Mouse (Mus musculus) liver, embryonic 11.5 days (tissue): ENCODE results near the gene Pdgfb. TPM values are rescaled to one million over a fixed set of nuclear protein-coding genes. Genes with fewer than 3 reads are reported as not detected.
A peak's percentile ranks its signal among the peaks of the same experiment; 100 is the strongest.

Experiments used
- ATAC-seq: fragments of 200-750 bp; cut with Nextera tagmentation; replicated peaks from 2 replicates; pipeline ENCODE4 v1.8.0; 2017; ENCODE audit warnings: moderate number of reproducible peaks, mild to moderate bottlenecking, moderate TSS enrichment, moderate library complexity; ENCODE audit not compliant: low FRiP score
- DNase-seq: peaks from one replicate; pipeline ENCODE4 v3.0.0-alpha.2; 2017; ENCODE audit warnings: low spot score
- H3K27ac ChIP-seq: fragments of 300-500 bp; sonication (generic); 2 replicates; pipeline ENCODE4 v1.5.1; 2014; ENCODE audit warnings: mild to moderate bottlenecking, low read depth, low read length, control low read depth
- H3K27me3 ChIP-seq: fragments of 300-500 bp; sonication (generic); replicated peaks from 2 replicates; pipeline ENCODE4 v1.6.1; 2014; ENCODE audit warnings: low read length, mixed read lengths; ENCODE audit not compliant: control insufficient read depth, insufficient read depth
- H3K36me3 ChIP-seq: fragments of 300-500 bp; sonication (generic); 2 replicates; pipeline ENCODE4 v1.6.1; 2014; ENCODE audit warnings: mild to moderate bottlenecking, low read length, moderate library complexity, mixed read lengths; ENCODE audit not compliant: control insufficient read depth, insufficient read depth
- H3K4me1 ChIP-seq: fragments of 300-500 bp; sonication (generic); replicated peaks from 2 replicates; pipeline ENCODE4 v1.6.1; 2014; ENCODE audit warnings: low read length, mixed read lengths; ENCODE audit not compliant: control insufficient read depth, insufficient read depth
- H3K4me2 ChIP-seq: fragments of 300-500 bp; sonication (generic); 2 replicates; pipeline ENCODE4 v1.6.1; 2014; ENCODE audit warnings: mild to moderate bottlenecking, control low read depth, moderate library complexity
- H3K4me3 ChIP-seq: fragments of 300-500 bp; sonication (generic); 2 replicates; pipeline ENCODE4 v1.5.1; 2014; ENCODE audit warnings: low read depth, low read length, control low read depth
- H3K9ac ChIP-seq: fragments of 300-500 bp; sonication (generic); 2 replicates; pipeline ENCODE4 v1.6.1; 2014; ENCODE audit warnings: low read depth, low read length, control low read depth
- H3K9me3 ChIP-seq: fragments of 300-500 bp; sonication (generic); 2 replicates; pipeline ENCODE4 v1.6.1; 2016; ENCODE audit warnings: low read length, inconsistent platforms, mixed read lengths; ENCODE audit not compliant: control insufficient read depth
- WGBS: fragments of 180-500 bp; shearing (Covaris S2); extraction: QIAGEN DNeasy Blood & Tissue Kit; methylation state at CpG from one replicate; pipeline ENCODE4 v1.1.7; 2014; 5-methylcytosine and 5-hydroxymethylcytosine counted together
- polyA plus RNA-seq: library from polyadenylated mRNA; unstranded; fragments of >200 nt; fragmentation: Nextera tagmentation; extraction: Ambion mirVana; gene quantifications from 2 replicates; pipeline ENCODE4 v1.2.1, GENCODE M21; 2014

Gene Pdgfb
- polyA plus RNA-seq, 1 experiment from 2014 or later: 2.7 TPM

GRCm38 (mm10) chr15:79952504-79953231 lies 62.1 kb downstream of the Pdgfb start:
- no peaks in the 10 kb centered on the region for H3K27me3 ChIP-seq
- no peak overlapping the region for H3K4me3 ChIP-seq
- WGBS: 48% methylated on average over 11 of the region's 11 CpGs
- no peak for DNase-seq
- H3K27ac ChIP-seq: no peak overlapping the region
- H3K4me2 ChIP-seq: no peak overlapping the region
- H3K9me3 ChIP-seq: no peaks in the 10 kb centered on the region
- peaks cover 17% of the 10 kb centered on the region for H3K4me1 ChIP-seq
- ATAC-seq: no peak
- H3K9ac ChIP-seq: no peak overlapping the region
- H3K36me3 ChIP-seq: no peaks in the 10 kb centered on the region

GRCm38 (mm10) chr15:79951730-79952503 lies 62.9 kb downstream of the Pdgfb start:
- WGBS: 59% methylated on average over 14 of the region's 14 CpGs

GRCm38 (mm10) chr15:79951226-79951625 lies 63.6 kb downstream of the Pdgfb start:
- Histone ChIP-seq H3K4me2 (no peak overlapping the region), H3K9me3 (no peaks in the 10 kb centered on the region), H3K27me3 (no peaks in the 10 kb centered on the region), H3K4me3 (no peak overlapping the region), H3K36me3 (no peaks in the 10 kb centered on the region), H3K9ac (no peak overlapping the region), H3K4me1 (peaks cover 20% of the 10 kb centered on the region), H3K27ac (0 out of 2 replicates have a peak overlapping the region, but pooled peaks have one; percentile 19)
- 68% methylated on average over 6 of the region's 6 CpGs for WGBS
- no peak for ATAC-seq
- DNase-seq: no peak

More at GRCm38 (mm10) chr15:79951730-79952503, 62.9 kb downstream of the Pdgfb start:
- H3K4me2 ChIP-seq: no peak overlapping the region
- peaks cover 17% of the 10 kb centered on the region for H3K4me1 ChIP-seq
- DNase-seq (no peak), ATAC-seq (no peak)
- H3K9me3 ChIP-seq: no peaks in the 10 kb centered on the region
- no peak overlapping the region for H3K9ac ChIP-seq
- no peak overlapping the region for H3K4me3 ChIP-seq
- H3K27me3 ChIP-seq: no peaks in the 10 kb centered on the region
- H3K27ac ChIP-seq: no peak overlapping the region; the same call in 1 of the 2 replicates
- no peaks in the 10 kb centered on the region for H3K36me3 ChIP-seq

GRCm38 (mm10) chr15:79950250-79951025 lies 64.3 kb downstream of the Pdgfb start:
- WGBS: 3% methylated on average over 24 of the region's 24 CpGs
- ATAC-seq: peak; percentile 25; the same call in 1 of the 2 replicates
- H3K27ac ChIP-seq: peak overlapping the region; percentile 34; the same call in 1 of the 2 replicates

GRCm38 (mm10) chr15:79947681-79948080 lies 67.1 kb downstream of the Pdgfb start:
- peaks cover 20% of the 10 kb centered on the region for H3K4me1 ChIP-seq
- DNase-seq: no peak
- H3K9me3 ChIP-seq: no peaks in the 10 kb centered on the region
- WGBS: 72% methylated on average over 6 of the region's 6 CpGs
- H3K27me3 ChIP-seq: no peaks in the 10 kb centered on the region; the same call in 1 of the 2 replicates
- no peak overlapping the region for H3K4me3 ChIP-seq
- no peak overlapping the region for H3K9ac ChIP-seq
- no peak overlapping the region for H3K4me2 ChIP-seq
- no peaks in the 10 kb centered on the region for H3K36me3 ChIP-seq
- ATAC-seq: no peak
- H3K27ac ChIP-seq: no peak overlapping the region

More at GRCm38 (mm10) chr15:79950250-79951025, 64.3 kb downstream of the Pdgfb start:
- DNase-seq: no peak
- peak overlapping the region; percentile 66 for H3K4me2 ChIP-seq
- peak overlapping the region; percentile 46 for H3K9ac ChIP-seq
- peak overlapping the region; percentile 37 for H3K4me3 ChIP-seq
- no peaks in the 10 kb centered on the region for H3K36me3 ChIP-seq
- H3K27me3 ChIP-seq: no peaks in the 10 kb centered on the region
- H3K9me3 ChIP-seq: no peaks in the 10 kb centered on the region
- H3K4me1 ChIP-seq: peaks cover 20% of the 10 kb centered on the region

GRCm38 (mm10) chr15:79946790-79947189 lies 68.0 kb downstream of the Pdgfb start:
- Histone ChIP-seq H3K4me3 (no peak overlapping the region), H3K36me3 (no peaks in the 10 kb centered on the region), H3K4me1 (peaks cover 14% of the 10 kb centered on the region), H3K27me3 (no peaks in the 10 kb centered on the region; the same call in 1 of the 2 replicates), H3K4me2 (no peak overlapping the region), H3K9ac (no peak overlapping the region), H3K9me3 (no peaks in the 10 kb centered on the region), H3K27ac (no peak overlapping the region)
- DNase-seq (no peak), ATAC-seq (no peak)
- WGBS: 49% methylated on average over 9 of the region's 9 CpGs

GRCm38 (mm10) chr15:79946022-79946421 lies 68.8 kb downstream of the Pdgfb start:
- Histone ChIP-seq H3K9ac (no peak overlapping the region), H3K4me3 (no peak overlapping the region), H3K27ac (no peak overlapping the region), H3K9me3 (no peaks in the 10 kb centered on the region), H3K27me3 (no peaks in the 10 kb centered on the region; the same call in 1 of the 2 replicates), H3K4me2 (no peak overlapping the region), H3K36me3 (no peaks in the 10 kb centered on the region), H3K4me1 (peaks cover 11% of the 10 kb centered on the region)
- ATAC-seq (peak; percentile 74), DNase-seq (peak; percentile 84)
- 9% methylated on average over 4 of the region's 4 CpGs for WGBS
